Mouse (Mus musculus): Measurements from ENCODE around the gene Ccn1. TPM values are rescaled to one million over a fixed set of nuclear protein-coding genes. Genes with fewer than 3 reads are reported as not detected.

The Ccn1 gene
- polyA plus RNA-seq, 1 experiment from 2014 or later, result 26.4 TPM

DNA sequence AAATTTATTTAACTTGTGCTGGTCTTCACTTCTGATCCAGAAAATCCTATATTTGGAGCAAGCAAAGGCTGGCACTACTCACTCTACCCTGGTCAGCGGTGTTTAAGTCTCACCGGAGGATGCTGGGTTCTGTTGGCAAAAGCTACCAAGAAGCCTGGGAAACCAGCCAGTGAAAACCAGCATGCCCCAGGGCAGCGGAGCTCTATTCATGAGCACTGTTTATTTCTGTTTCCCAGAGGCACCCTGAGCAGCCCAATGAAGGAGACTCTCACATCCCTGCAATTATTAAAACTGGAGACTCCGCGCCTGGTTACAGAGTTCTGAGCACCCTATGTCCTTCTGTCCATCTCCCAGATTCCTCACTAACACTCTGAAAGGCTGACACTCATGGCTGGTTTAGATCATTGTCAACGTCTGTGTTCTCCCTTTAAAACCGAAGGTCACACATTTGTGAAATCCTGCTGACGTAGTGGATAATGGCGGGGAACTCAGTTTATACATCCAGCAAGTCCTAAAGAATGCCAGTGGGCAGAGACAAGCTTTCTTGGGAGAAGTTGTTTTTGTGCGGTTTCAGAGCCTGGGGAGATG is 31.7 kb upstream of the Ccn1 start:
- Histone ChIP-seq H3K36me3 (ENCODE audit: control insufficient read depth, insufficient read depth, low read length) (no peaks in the 10 kb centered on the region), H3K4me2 (ENCODE audit: low read depth, severe bottlenecking) (no peak overlapping the region), H3K9ac (ENCODE audit: low read length) (no peak overlapping the region), H3K27me3 (ENCODE audit: control insufficient read depth, insufficient read depth, low read length) (no peaks in the 10 kb centered on the region), H3K9me3 (ENCODE audit: control insufficient read depth, low read length) (no peaks in the 10 kb centered on the region), H3K4me1 (ENCODE audit: control insufficient read depth, insufficient read depth, low read length) (peaks cover 4% of the 10 kb centered on the region; the same call in 1 of the 2 replicates), H3K4me3 (ENCODE audit: low read depth, low read length) (no peak overlapping the region), H3K27ac (replicated peaks; ENCODE audit: low read depth, low read length) (no peak overlapping the region)
- DNase-seq (ENCODE audit: low spot score), result no peak
- WGBS, result 86% methylated on average over 10 of the region's 10 CpGs
- no peak for ATAC-seq (ENCODE audit: insufficient number of reproducible peaks, low FRiP score, low TSS enrichment, low read depth)

GRCm38 (mm10) chr3:145680686-145681085 is 30.9 kb upstream of the Ccn1 start:
- peaks cover 4% of the 10 kb centered on the region; the same call in 1 of the 2 replicates for H3K4me1 ChIP-seq (ENCODE audit: control insufficient read depth, insufficient read depth, low read length)
- DNase-seq (ENCODE audit: low spot score), result no peak
- no peak overlapping the region for H3K27ac ChIP-seq (replicated peaks; ENCODE audit: low read depth, low read length)
- H3K9ac ChIP-seq (ENCODE audit: low read length), result no peak overlapping the region
- no peaks in the 10 kb centered on the region for H3K27me3 ChIP-seq (ENCODE audit: control insufficient read depth, insufficient read depth, low read length)
- no peaks in the 10 kb centered on the region for H3K9me3 ChIP-seq (ENCODE audit: control insufficient read depth, low read length)
- no peak overlapping the region for H3K4me3 ChIP-seq (ENCODE audit: low read depth, low read length)
- no peak overlapping the region for H3K4me2 ChIP-seq (ENCODE audit: low read depth, severe bottlenecking)
- 95% methylated on average over 5 of the region's 5 CpGs for WGBS
- no peak for ATAC-seq (ENCODE audit: insufficient number of reproducible peaks, low FRiP score, low TSS enrichment, low read depth)
- no peaks in the 10 kb centered on the region for H3K36me3 ChIP-seq (ENCODE audit: control insufficient read depth, insufficient read depth, low read length)

DNA sequence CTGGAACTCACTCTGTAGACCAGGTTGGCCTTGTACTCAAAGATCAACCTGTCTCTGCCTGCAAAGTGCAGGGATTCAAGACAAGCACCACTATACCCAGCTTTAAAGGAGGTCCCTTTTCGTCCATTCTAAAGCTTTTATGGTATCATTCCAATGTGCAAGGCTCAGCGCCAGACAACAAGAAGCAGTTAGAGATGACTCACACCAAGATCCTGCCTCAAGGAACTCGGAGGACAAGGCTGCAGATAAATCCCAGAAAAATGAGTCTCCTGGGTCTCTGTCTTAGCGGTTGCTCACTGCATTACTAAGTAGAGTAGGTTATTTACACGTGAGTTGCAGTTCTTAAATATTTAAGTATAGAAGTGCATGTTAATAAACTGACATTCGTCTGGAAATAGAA is 26.4 kb upstream of the Ccn1 start:
- no peak for ATAC-seq (ENCODE audit: insufficient number of reproducible peaks, low FRiP score, low TSS enrichment, low read depth)
- Histone ChIP-seq H3K4me2 (ENCODE audit: low read depth, severe bottlenecking) (no peak overlapping the region), H3K4me3 (ENCODE audit: low read depth, low read length) (no peak overlapping the region), H3K36me3 (ENCODE audit: control insufficient read depth, insufficient read depth, low read length) (no peaks in the 10 kb centered on the region), H3K4me1 (ENCODE audit: control insufficient read depth, insufficient read depth, low read length) (no peaks in the 10 kb centered on the region), H3K27me3 (ENCODE audit: control insufficient read depth, insufficient read depth, low read length) (no peaks in the 10 kb centered on the region), H3K27ac (replicated peaks; ENCODE audit: low read depth, low read length) (no peak overlapping the region), H3K9ac (ENCODE audit: low read length) (no peak overlapping the region), H3K9me3 (ENCODE audit: control insufficient read depth, low read length) (no peaks in the 10 kb centered on the region)
- DNase-seq (ENCODE audit: low spot score), result no peak
- 78% methylated on average over 6 of the region's 6 CpGs for WGBS

DNA sequence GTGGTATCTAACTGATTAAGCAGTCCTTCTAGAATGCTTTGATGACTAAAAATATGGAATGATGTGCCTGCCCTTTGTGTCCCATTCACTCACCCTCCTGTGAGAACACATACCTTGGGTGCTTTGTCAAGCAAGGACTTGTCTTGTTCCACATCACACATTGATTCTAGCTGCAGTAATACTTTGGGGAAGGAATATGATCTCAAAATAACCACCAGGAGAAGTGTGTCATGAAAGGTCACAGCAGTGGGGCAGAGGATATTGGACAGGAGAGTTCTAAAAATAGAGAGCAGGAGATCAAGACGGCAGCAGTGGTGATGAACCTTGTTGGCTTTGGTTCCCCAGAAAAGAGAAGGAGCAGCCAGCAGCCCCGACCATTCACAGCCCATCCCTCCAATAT is 25.0 kb upstream of the Ccn1 start:
- Histone ChIP-seq H3K27ac (replicated peaks; ENCODE audit: low read depth, low read length) (no peak overlapping the region), H3K9ac (ENCODE audit: low read length) (no peak overlapping the region), H3K4me2 (ENCODE audit: low read depth, severe bottlenecking) (no peak overlapping the region), H3K4me1 (ENCODE audit: control insufficient read depth, insufficient read depth, low read length) (no peaks in the 10 kb centered on the region), H3K4me3 (ENCODE audit: low read depth, low read length) (no peak overlapping the region), H3K9me3 (ENCODE audit: control insufficient read depth, low read length) (no peaks in the 10 kb centered on the region), H3K36me3 (ENCODE audit: control insufficient read depth, insufficient read depth, low read length) (no peaks in the 10 kb centered on the region), H3K27me3 (ENCODE audit: control insufficient read depth, insufficient read depth, low read length) (no peaks in the 10 kb centered on the region)
- WGBS, result 65% methylated on average over 2 of the region's 2 CpGs
- ATAC-seq (ENCODE audit: insufficient number of reproducible peaks, low FRiP score, low TSS enrichment, low read depth) (no peak), DNase-seq (ENCODE audit: low spot score) (no peak)

GRCm38 (mm10) chr3:145666383-145666782 is 16.6 kb upstream of the Ccn1 start:
- Histone ChIP-seq H3K9ac (ENCODE audit: low read length) (no peak overlapping the region), H3K27me3 (ENCODE audit: control insufficient read depth, insufficient read depth, low read length) (no peaks in the 10 kb centered on the region)
- 86% methylated on average over 4 of the region's 4 CpGs for WGBS

DNA sequence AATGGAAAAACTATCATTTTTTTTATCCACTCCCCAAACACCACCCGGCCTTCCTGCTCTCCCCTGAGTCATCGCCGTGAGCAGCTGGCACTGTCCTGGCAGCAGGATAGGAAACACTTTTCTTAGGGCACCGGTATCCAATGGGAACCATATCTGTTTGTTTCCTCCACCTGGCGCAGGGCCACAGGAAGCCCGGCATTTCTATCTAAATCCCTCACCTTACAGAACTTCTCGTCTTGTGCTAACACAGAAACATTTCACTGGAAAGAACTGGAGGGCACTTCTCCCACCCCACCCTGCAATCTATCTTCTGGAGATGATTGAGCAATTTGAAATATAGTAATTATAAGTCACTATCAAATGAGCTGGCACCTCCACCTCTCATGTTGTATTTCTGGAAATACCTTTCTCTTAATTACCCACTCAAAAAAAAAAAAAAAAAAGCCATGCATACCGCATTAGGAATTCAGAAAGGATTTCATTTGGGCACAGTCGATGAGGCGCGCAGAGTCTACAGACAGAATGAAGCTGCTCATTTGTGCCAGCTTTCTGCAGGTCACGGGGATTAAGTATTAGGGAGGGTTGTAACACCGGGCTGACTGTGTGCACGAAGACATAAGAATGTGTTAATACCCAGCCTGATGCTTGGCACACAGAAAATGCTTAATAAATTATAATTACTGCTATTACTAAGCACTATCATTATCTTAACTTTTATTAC is 7.4 kb upstream of the Ccn1 start:
- H3K36me3 ChIP-seq (ENCODE audit: control insufficient read depth, insufficient read depth, low read length), result no peaks in the 10 kb centered on the region
- 90% methylated on average over 14 of the region's 14 CpGs for WGBS
- H3K4me1 ChIP-seq (ENCODE audit: control insufficient read depth, insufficient read depth, low read length), result peaks cover 12% of the 10 kb centered on the region
- DNase-seq (ENCODE audit: low spot score) (no peak), ATAC-seq (ENCODE audit: insufficient number of reproducible peaks, low FRiP score, low TSS enrichment, low read depth) (no peak)
- no peaks in the 10 kb centered on the region for H3K27me3 ChIP-seq (ENCODE audit: control insufficient read depth, insufficient read depth, low read length)
- no peak overlapping the region for H3K4me3 ChIP-seq (ENCODE audit: low read depth, low read length)
- no peak overlapping the region for H3K9ac ChIP-seq (ENCODE audit: low read length)
- H3K27ac ChIP-seq (replicated peaks; ENCODE audit: low read depth, low read length), result no peak overlapping the region
- H3K4me2 ChIP-seq (ENCODE audit: low read depth, severe bottlenecking), result no peak overlapping the region
- H3K9me3 ChIP-seq (ENCODE audit: control insufficient read depth, low read length), result no peaks in the 10 kb centered on the region

More at GRCm38 (mm10) chr3:145666383-145666782, 16.6 kb upstream of the Ccn1 start:
- Histone ChIP-seq H3K9me3 (ENCODE audit: control insufficient read depth, low read length) (no peaks in the 10 kb centered on the region), H3K27ac (replicated peaks; ENCODE audit: low read depth, low read length) (no peak overlapping the region), H3K4me2 (ENCODE audit: low read depth, severe bottlenecking) (no peak overlapping the region), H3K4me1 (ENCODE audit: control insufficient read depth, insufficient read depth, low read length) (no peaks in the 10 kb centered on the region), H3K36me3 (ENCODE audit: control insufficient read depth, insufficient read depth, low read length) (no peaks in the 10 kb centered on the region), H3K4me3 (ENCODE audit: low read depth, low read length) (no peak overlapping the region)
- no peak for ATAC-seq (ENCODE audit: insufficient number of reproducible peaks, low FRiP score, low TSS enrichment, low read depth)
- DNase-seq (ENCODE audit: low spot score), result no peak

- 75% methylated on average over 6 of the region's 6 CpGs for WGBS
- H3K9ac ChIP-seq (ENCODE audit: low read length), result no peak overlapping the region
Measured at GRCm38 (mm10) chr3:145654944-145655343, 5.2 kb upstream of the Ccn1 start.

DNA sequence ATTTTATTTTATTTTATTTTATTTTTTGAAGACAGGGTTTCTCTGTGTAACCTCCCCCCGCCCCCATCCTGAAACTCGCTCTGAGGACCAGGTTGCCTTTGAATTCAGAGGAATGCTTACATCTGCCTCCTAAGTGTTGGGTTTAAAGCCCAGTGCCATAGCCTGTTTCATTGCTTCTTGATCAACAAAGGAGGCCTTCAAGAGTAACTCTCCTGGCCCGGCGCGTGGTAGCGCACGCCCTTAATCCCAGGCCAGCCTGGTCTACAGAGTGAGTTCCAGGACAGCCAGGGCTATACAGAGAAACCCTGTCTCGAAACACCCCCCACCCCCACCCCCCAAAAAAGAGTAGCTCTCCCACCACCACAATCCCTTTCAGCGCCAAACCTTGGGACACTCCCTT is 4.2 kb upstream of the Ccn1 start:
- WGBS, result 48% methylated on average over 9 of the region's 9 CpGs
- DNase-seq (ENCODE audit: low spot score) (no peak), ATAC-seq (ENCODE audit: insufficient number of reproducible peaks, low FRiP score, low TSS enrichment, low read depth) (no peak)
- no peak overlapping the region for H3K9ac ChIP-seq (ENCODE audit: low read length)
- H3K4me3 ChIP-seq (ENCODE audit: low read depth, low read length), result no peak overlapping the region
- H3K4me1 ChIP-seq (ENCODE audit: control insufficient read depth, insufficient read depth, low read length), result peaks cover 20% of the 10 kb centered on the region
- H3K4me2 ChIP-seq (ENCODE audit: low read depth, severe bottlenecking), result no peak overlapping the region
- H3K27ac ChIP-seq (replicated peaks; ENCODE audit: low read depth, low read length), result no peak overlapping the region
- no peaks in the 10 kb centered on the region for H3K36me3 ChIP-seq (ENCODE audit: control insufficient read depth, insufficient read depth, low read length)
- no peaks in the 10 kb centered on the region for H3K9me3 ChIP-seq (ENCODE audit: control insufficient read depth, low read length)
- no peaks in the 10 kb centered on the region for H3K27me3 ChIP-seq (ENCODE audit: control insufficient read depth, insufficient read depth, low read length)

More at GRCm38 (mm10) chr3:145654944-145655343, 5.2 kb upstream of the Ccn1 start:
- no peak for DNase-seq (ENCODE audit: low spot score)
- no peaks in the 10 kb centered on the region for H3K27me3 ChIP-seq (ENCODE audit: control insufficient read depth, insufficient read depth, low read length)
- H3K36me3 ChIP-seq (ENCODE audit: control insufficient read depth, insufficient read depth, low read length), result no peaks in the 10 kb centered on the region
- no peak overlapping the region for H3K4me3 ChIP-seq (ENCODE audit: low read depth, low read length)
- ATAC-seq (ENCODE audit: insufficient number of reproducible peaks, low FRiP score, low TSS enrichment, low read depth), result no peak
- peaks cover 20% of the 10 kb centered on the region for H3K4me1 ChIP-seq (ENCODE audit: control insufficient read depth, insufficient read depth, low read length)
- no peaks in the 10 kb centered on the region for H3K9me3 ChIP-seq (ENCODE audit: control insufficient read depth, low read length)
- H3K4me2 ChIP-seq (ENCODE audit: low read depth, severe bottlenecking), result no peak overlapping the region
- H3K27ac ChIP-seq (replicated peaks; ENCODE audit: low read depth, low read length), result no peak overlapping the region
